Mouse (Mus musculus): ENCODE data around the gene Pdcd7. TPM values are rescaled to one million over a fixed set of nuclear protein-coding genes. Genes with fewer than 3 reads are reported as not detected.

Gene Pdcd7
- polyA plus RNA-seq, 1 experiment from 2014 or later = 8.6 TPM

DNA sequence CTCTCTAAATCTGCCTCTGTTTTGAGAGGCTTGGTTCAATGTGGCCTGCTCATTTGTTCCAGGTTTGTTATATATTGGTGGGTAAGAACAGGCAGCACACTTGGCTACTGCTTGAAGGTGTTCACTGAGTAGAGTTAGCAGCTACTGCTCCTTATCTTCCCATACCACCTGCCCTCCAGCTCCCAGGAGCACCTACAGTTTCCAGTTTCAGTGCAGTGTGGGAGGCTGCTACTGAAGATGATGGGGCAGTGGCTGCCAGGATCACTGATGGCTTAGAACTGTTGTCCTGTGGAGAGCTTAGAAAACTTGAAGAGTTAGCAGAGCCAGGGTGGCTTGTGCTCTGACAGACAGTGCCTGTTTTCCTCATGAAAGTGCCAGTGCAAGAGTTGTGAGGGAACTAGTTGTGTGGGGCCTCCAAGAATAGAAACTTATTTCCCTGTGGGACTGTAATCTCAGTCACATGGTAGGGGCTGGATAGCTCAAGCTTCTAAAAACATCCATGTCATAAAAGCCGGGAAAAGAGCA is 13.1 kb downstream of the Pdcd7 start:
- peaks cover 31% of the 10 kb centered on the region for H3K36me3 ChIP-seq
- no peaks in the 10 kb centered on the region for H3K27me3 ChIP-seq (replicated peaks)
- no peak overlapping the region for H3K9ac ChIP-seq

GRCm38 (mm10) chr9:65360641-65361448 is 14.9 kb downstream of the Pdcd7 start, which contains the start of gene Ubap1l:
Gene Ubap1l (plus strand): TSS chr9:65361041.
- peaks cover 22% of the 10 kb centered on the region for H3K36me3 ChIP-seq
- no peaks in the 10 kb centered on the region for H3K9me3 ChIP-seq
- H3K4me1 ChIP-seq = no peaks in the 10 kb centered on the region
- ATAC-seq (ENCODE audit: insufficient read depth, low FRiP score, low read depth) = no peak
- H3K27ac ChIP-seq = no peak within 1 kb of the TSS
- H3K27me3 ChIP-seq (replicated peaks) = no peaks in the 10 kb centered on the region
- 63% methylated on average over 16 of the region's 16 CpGs for WGBS
- no peak within 1 kb of the TSS for H3K4me2 ChIP-seq
- no peak within 1 kb of the TSS for H3K9ac ChIP-seq
- H3K4me3 ChIP-seq (replicated peaks) = no peak within 1 kb of the TSS

More for the DNA sequence above, 13.1 kb downstream of the Pdcd7 start:
- ATAC-seq (ENCODE audit: insufficient read depth, low FRiP score, low read depth) = no peak
- no peaks in the 10 kb centered on the region for H3K4me1 ChIP-seq
- no peak overlapping the region for H3K4me3 ChIP-seq (replicated peaks)
- H3K9me3 ChIP-seq = no peaks in the 10 kb centered on the region
- H3K27ac ChIP-seq = no peak overlapping the region
- no peak overlapping the region for H3K4me2 ChIP-seq
- WGBS = 71% methylated on average over 1 of the region's 1 CpGs

DNA sequence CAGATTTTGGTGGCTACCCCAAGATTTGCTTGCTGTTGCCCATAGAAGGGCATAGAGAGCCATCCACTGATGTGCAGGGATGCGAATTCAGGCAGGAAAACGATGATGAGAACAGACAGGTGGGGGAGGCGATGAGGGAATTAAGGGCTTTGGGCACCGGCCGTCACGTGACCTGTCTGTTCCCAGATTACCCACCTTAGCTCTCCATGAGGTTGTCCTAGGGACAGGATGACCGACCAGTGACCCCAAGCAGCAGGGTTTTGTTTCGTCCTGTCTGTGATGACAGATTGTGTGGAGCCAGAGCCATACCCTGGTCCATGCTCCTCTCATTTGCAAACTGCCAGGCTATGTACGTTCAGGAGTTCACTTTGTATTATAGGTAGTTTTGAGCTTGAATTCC is 17.8 kb downstream of the Pdcd7 start:
- 39% methylated on average over 9 of the region's 9 CpGs for WGBS
- H3K4me3 ChIP-seq (replicated peaks) = no peak overlapping the region
- H3K4me2 ChIP-seq = no peak overlapping the region
- H3K9ac ChIP-seq = no peak overlapping the region
- ATAC-seq (ENCODE audit: insufficient read depth, low FRiP score, low read depth) = no peak
- H3K27ac ChIP-seq = no peak overlapping the region
- no peaks in the 10 kb centered on the region for H3K9me3 ChIP-seq
- H3K27me3 ChIP-seq (replicated peaks) = no peaks in the 10 kb centered on the region
- peaks cover 8% of the 10 kb centered on the region for H3K36me3 ChIP-seq
- H3K4me1 ChIP-seq = no peaks in the 10 kb centered on the region

- H3K27me3 ChIP-seq (replicated peaks) = no peaks in the 10 kb centered on the region
- WGBS = 82% methylated on average over 7 of the region's 7 CpGs
- no peak overlapping the region for H3K27ac ChIP-seq
- no peaks in the 10 kb centered on the region for H3K4me1 ChIP-seq
- no peak overlapping the region for H3K4me2 ChIP-seq
- H3K36me3 ChIP-seq = no peaks in the 10 kb centered on the region; the same call in 1 of the 2 replicates
- no peak overlapping the region for H3K9ac ChIP-seq
- no peak overlapping the region for H3K4me3 ChIP-seq (replicated peaks)
- ATAC-seq (ENCODE audit: insufficient read depth, low FRiP score, low read depth) = no peak
- no peaks in the 10 kb centered on the region for H3K9me3 ChIP-seq
These were observed 19.8 kb downstream of the Pdcd7 start for GRCm38 (mm10) chr9:65365721-65366120.

- no peaks in the 10 kb centered on the region for H3K36me3 ChIP-seq
- ATAC-seq (ENCODE audit: insufficient read depth, low FRiP score, low read depth) = no peak
- no peaks in the 10 kb centered on the region for H3K4me1 ChIP-seq
- 82% methylated on average over 24 of the region's 24 CpGs for WGBS
- H3K4me3 ChIP-seq (replicated peaks) = no peak overlapping the region
- H3K27me3 ChIP-seq (replicated peaks) = no peaks in the 10 kb centered on the region
- no peak overlapping the region for H3K4me2 ChIP-seq
- no peak overlapping the region for H3K9ac ChIP-seq
- H3K27ac ChIP-seq = no peak overlapping the region
- no peaks in the 10 kb centered on the region for H3K9me3 ChIP-seq
These were observed 25.9 kb downstream of the Pdcd7 start for GRCm38 (mm10) chr9:65371756-65372155.

DNA sequence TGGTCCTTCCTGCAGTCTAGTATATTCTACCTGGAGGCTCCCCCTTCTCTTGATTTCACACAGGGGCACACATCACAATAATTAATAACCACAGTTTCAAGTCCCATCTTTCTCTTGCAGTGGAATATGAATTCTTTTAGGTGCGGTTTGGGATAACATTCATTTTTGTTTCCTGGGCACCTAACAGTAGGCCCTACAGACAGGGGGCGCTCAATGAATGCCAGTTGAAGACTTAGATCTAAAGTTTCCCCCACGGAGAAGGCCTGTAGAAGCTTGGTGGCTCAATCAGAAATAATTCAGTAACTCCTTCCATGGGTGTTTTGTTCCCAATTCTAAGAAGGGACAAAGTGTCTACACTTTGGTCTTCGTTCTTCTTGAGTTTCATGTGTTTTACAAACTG is 26.5 kb downstream of the Pdcd7 start:
- WGBS = 70% methylated on average over 4 of the region's 4 CpGs
- Histone ChIP-seq H3K4me2 (no peak overlapping the region), H3K9ac (no peak overlapping the region), H3K36me3 (no peaks in the 10 kb centered on the region), H3K27me3 (replicated peaks) (no peaks in the 10 kb centered on the region), H3K4me3 (replicated peaks) (no peak overlapping the region), H3K27ac (no peak overlapping the region), H3K9me3 (no peaks in the 10 kb centered on the region), H3K4me1 (no peaks in the 10 kb centered on the region)
- no peak for ATAC-seq (ENCODE audit: insufficient read depth, low FRiP score, low read depth)

- Histone ChIP-seq H3K4me3 (replicated peaks) (no peak overlapping the region), H3K9ac (no peak overlapping the region), H3K4me1 (no peaks in the 10 kb centered on the region), H3K9me3 (no peaks in the 10 kb centered on the region), H3K4me2 (no peak overlapping the region), H3K27ac (no peak overlapping the region), H3K36me3 (no peaks in the 10 kb centered on the region), H3K27me3 (replicated peaks) (no peaks in the 10 kb centered on the region)
- no peak for ATAC-seq (ENCODE audit: insufficient read depth, low FRiP score, low read depth)
- 78% methylated on average over 5 of the region's 5 CpGs for WGBS
These were observed 28.7 kb downstream of the Pdcd7 start for GRCm38 (mm10) chr9:65374468-65375162.

DNA sequence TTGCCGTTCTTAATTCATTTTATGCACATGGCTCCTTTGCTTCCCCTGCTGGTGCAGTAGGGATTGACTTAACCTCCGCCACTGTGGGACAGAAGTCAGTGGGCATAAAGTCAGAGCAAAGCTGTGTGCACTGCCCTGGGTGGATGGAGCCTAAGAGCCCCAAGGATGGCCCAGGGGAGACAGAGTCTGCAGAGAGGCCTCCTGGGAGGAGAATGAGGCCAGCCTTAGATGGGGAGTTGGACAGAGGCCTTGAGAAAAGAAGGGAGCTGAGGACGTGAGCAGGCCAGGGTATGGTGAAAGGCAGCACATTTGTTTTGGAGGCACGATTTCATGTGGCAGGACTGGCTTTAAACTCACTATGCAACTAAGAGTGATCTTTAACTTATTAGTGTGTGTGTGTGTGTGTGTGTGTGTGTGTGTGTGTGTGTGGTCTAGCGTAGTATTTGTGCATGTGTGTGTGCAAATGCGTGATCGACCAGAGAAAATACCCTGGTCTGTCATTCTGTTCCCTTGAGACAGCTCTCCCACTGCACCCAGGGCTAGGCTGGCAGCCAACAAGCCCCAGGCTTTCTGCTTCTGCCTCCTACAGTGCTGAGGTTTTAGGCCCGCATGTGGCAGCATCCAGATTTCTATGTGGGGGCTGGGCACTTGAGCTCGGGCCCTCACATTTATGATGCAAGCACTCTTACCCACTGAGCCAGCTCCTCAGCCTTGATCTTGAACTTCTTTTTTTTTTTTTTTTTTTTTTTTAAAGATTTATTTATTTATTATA is 29.4 kb downstream of the Pdcd7 start:
- Histone ChIP-seq H3K27ac (no peak overlapping the region), H3K9ac (no peak overlapping the region), H3K4me3 (replicated peaks) (no peak overlapping the region), H3K4me1 (no peaks in the 10 kb centered on the region), H3K27me3 (replicated peaks) (no peaks in the 10 kb centered on the region), H3K36me3 (no peaks in the 10 kb centered on the region), H3K9me3 (no peaks in the 10 kb centered on the region), H3K4me2 (no peak overlapping the region)
- ATAC-seq (ENCODE audit: insufficient read depth, low FRiP score, low read depth) = no peak
- WGBS = 83% methylated on average over 9 of the region's 9 CpGs

DNA sequence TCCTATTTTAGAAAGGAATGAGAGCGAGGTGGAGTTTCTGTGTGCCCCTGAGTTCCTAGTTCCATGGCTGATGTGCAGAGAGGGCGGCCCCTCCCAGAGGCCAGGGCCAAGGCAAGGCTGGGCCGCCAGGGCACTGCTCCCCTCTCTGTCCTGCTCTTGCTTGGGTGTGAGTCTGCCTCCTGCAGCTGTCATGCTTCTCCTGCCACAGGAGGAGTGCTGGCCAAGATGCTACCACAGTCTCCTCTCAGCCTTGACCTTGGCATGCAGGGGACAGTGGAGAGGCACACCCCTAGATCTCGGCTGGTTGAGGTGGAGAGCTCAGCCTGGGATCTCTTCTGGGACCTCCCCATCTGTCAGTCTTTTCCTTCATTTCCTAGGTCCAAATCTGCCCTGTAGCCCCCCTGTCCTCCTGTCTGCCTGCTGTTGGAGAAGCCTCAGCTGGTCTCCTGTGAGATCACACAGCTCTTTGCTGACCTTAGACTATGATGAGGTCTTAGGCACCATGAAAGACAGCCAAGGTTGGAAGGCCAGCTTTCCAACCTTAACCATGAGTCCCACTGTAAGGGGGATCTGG is 35.2 kb downstream of the Pdcd7 start:
- H3K4me2 ChIP-seq = no peak overlapping the region
- no peak overlapping the region for H3K27ac ChIP-seq
- H3K27me3 ChIP-seq (replicated peaks) = no peaks in the 10 kb centered on the region
- 67% methylated on average over 4 of the region's 4 CpGs for whole genome bisulfite sequencing
- H3K4me1 ChIP-seq = peaks cover 5% of the 10 kb centered on the region
- no peak overlapping the region for H3K9ac ChIP-seq
- H3K9me3 ChIP-seq = no peaks in the 10 kb centered on the region
- no peaks in the 10 kb centered on the region for H3K36me3 ChIP-seq
- ATAC-seq (ENCODE audit: insufficient read depth, low FRiP score, low read depth) = no peak
- H3K4me3 ChIP-seq (replicated peaks) = no peak overlapping the region

GRCm38 (mm10) chr9:65382031-65382750 is 36.3 kb downstream of the Pdcd7 start:
- ATAC-seq (ENCODE audit: insufficient read depth, low FRiP score, low read depth) = no peak
- Histone ChIP-seq H3K9me3 (no peaks in the 10 kb centered on the region), H3K4me3 (replicated peaks) (no peak overlapping the region), H3K27me3 (replicated peaks) (no peaks in the 10 kb centered on the region), H3K9ac (no peak overlapping the region), H3K36me3 (no peaks in the 10 kb centered on the region), H3K4me1 (peaks cover 13% of the 10 kb centered on the region), H3K4me2 (no peak overlapping the region), H3K27ac (no peak overlapping the region)
- WGBS = 59% methylated on average over 6 of the region's 6 CpGs

- 57% methylated on average over 3 of the region's 3 CpGs for WGBS
- H3K4me3 ChIP-seq (replicated peaks) = no peak overlapping the region
- H3K4me2 ChIP-seq = no peak overlapping the region
- no peak for ATAC-seq (ENCODE audit: insufficient read depth, low FRiP score, low read depth)
- H3K27me3 ChIP-seq (replicated peaks) = no peaks in the 10 kb centered on the region
- peaks cover 13% of the 10 kb centered on the region for H3K4me1 ChIP-seq
- H3K36me3 ChIP-seq = no peaks in the 10 kb centered on the region
- H3K9ac ChIP-seq = no peak overlapping the region
- H3K27ac ChIP-seq = no peak overlapping the region
- no peaks in the 10 kb centered on the region for H3K9me3 ChIP-seq
These were observed 36.8 kb downstream of the Pdcd7 start for GRCm38 (mm10) chr9:65382751-65383097.

All from stomach, embryonic 15.5 days (tissue).